Mouse (Mus musculus) ovary, postnatal 10 days (tissue): ENCODE measurements around the gene Ptk7.

Source experiments
- DNase-seq: peaks from one replicate; pipeline ENCODE4 v3.0.0; 2022; ENCODE audit warnings: low spot score

Ptk7 gene

DNA sequence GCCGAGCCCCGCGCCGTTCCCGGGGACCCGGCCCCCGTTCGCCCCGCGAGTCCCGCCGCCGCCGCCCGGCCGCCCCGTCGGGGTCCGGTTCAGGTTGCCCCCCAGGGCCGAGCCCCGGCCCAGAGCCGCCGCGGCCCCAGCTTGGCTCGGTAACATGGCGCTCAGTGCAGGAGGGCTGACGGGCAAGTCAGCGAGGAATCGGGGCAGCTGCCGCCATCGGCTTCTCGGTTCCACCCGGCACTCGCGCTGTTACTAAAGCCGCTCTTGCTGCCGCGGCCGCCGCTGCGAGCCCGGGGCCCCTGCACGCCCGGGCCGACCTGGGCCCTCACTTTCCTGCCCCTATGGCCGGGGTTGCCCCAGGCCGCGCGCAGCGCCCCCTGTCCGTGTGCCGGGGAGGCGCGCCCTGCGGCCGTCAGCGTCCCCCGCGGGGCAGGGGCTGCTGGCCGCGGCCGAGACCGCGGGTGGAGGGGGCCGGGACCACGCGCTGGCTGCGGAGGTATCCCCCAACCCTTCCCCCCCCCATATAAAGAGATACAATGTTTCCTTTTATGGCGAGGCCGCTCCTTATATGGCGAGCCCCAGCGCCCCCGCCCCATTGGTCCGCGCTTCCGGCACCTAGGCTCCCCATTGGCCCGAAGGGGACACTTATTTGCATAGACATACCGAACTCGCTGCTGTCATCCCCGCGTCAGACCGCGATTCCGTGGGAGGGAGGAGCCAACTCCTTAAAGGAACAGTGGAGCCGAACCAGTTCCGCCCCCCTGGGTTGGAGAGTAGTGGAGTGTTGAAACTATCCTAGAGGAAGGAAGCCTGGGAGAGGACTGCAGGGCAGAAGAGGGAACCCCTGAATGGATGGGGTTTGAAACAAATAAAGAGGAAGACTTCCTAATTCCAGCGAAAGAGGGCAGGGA lies 73.4 kb downstream of the Ptk7 start, which contains the start of gene Srf:
Gene Srf (minus strand): TSS at position 503 of the 911 bp plus-strand sequence.
- peak; percentile 88 for DNase-seq

GRCm38 (mm10) chr17:46554977-46555672 lies 74.2 kb downstream of the Ptk7 start:
- DNase-seq, result peak; percentile 42

DNA sequence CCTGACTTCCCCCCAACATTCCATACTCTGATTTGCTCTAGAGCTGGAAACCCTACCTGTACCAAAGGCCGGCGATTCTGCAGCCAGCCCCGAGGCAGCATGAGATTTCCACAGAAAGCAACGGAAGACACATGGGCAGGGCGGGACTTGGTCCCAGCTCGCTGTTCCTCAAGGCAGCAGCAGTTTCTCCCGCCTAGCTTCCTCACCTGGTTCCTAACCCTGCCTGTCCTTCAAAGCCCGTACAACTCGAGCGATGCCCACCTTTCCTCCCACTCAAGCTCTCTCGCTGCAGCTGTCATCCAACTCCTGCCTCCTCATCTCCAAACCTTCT lies 74.7 kb downstream of the Ptk7 start:
- no peak for DNase-seq

DNA sequence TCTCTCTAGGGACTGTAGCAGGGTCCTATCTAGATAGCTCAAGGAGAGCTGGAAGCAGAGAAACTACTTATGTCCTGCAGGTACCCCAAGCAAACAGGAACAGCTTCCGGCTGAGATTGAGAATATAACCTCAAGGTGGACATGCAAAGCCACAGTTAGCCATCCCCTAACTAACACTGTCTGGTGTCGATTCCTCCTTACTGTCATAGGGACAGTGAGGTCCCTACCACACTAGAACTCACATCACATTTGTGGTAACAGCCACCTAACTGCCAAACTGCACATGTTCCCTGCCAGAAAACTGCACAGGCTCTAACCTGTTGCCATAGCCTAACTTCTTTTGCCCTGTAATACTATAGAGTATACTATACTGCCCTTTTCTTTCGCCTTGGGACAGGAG lies 75.4 kb downstream of the Ptk7 start:
- no peak for DNase-seq

DNA sequence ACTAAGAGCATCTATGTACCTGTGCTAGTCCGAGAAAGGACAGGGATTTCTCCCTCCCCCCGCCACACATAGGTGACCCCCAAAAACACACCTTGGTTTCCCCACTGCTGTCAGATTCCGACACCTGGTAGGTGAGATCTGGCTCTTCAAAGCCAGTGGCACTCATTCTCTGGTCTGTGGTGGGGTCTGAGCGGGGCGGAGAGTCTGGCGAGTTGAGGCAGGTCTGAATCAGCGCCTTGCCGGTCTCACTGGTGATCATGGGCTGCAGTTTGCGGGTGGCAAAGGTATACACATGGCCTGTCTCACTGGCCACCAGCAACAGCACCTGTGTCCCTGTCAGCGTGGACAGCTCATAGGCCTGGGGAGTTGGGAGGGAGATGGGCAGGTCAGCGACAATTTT lies 75.8 kb downstream of the Ptk7 start:
- no peak for DNase-seq

DNA sequence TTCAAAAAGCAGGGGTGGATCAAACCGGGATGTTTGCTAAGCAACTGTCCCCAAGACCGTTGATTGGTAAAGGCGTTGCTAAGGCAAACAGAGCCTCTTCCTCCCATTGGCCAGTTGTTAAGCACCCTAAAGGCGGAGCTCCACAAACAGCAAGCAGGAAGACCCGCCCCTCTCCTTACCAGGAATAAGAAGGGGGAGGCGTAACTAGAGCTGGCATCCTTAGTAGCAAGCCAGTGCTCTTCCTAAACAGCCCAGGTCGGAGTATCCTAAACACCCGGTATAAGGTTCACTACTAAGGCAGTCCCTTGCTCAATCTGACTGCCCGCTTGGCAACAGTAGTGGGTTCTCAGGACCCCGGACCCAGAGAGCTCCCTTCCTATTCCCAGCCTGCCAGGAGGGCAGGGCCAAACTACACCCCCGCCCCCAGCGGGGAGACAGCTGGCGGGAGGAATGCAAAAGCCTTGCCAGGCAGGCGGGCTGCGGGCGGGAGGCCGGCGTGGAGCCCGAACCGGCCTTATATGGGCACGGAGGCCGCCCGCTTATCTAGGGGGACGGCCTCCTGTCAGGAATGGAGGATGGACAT lies 76.4 kb downstream of the Ptk7 start:
- peak; percentile 80 for DNase-seq

GRCm38 (mm10) chr17:46552151-46552550 lies 77.2 kb downstream of the Ptk7 start:
- no peak for DNase-seq

GRCm38 (mm10) chr17:46551369-46551768 lies 77.9 kb downstream of the Ptk7 start:
- no peak for DNase-seq

DNA sequence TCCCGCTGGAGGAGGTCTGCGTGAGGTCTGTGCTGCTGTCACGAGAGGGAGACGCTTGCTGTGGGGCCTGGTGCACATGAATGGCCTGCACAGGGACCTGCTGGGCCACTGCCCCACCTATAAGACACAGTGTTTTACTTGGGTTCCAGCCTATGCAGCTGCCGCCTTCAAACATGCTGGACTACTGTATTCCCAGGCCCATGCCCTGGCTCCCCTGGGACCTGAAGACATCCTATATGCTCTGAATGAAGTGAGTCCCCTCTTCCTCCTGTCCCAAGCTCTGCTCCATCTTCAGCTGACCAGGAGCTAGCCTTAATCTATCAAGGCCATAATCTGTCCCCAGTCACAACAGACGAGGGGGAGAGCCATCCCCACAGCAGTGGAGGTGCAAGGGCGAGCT lies 78.4 kb downstream of the Ptk7 start:
- no peak for DNase-seq

DNA sequence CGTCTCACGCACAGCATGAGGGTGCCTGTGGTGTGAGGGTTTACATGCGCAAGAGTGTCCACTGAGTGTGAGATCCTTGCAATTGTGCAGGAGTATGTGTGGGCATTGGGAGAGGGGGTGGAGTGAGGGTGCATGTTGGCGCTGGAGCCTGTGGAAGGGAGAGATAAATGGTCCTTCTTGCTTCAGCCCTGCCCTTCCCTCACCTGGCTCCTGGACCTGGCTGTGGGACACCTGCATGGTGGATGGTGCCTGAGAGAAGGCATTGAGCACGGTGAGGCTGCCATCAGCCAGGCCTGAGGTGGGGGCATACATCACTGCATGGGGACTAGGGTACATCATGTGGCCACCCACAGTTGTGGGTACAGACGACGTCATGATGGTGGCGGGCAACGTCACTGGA lies 79.7 kb downstream of the Ptk7 start:
- no peak for DNase-seq

DNA sequence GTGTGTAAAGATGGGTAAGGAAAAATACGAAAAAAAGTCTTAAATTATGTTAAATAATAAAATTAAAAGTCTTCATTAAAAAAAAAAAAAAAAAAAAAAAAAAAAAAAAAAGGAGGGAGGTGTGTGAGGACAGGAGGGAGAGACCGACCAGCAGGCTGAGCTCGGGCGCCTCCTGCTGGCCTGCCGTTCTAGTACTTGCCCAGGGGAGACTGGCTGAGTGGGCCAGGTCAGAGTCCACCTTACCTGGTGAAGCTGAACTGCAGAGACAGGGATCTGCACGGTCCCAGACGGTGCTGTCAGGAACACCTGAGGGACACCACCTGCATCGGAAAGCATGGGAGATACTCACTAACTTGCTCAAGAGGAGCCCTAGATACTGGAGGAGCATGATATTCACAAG lies 80.1 kb downstream of the Ptk7 start:
- no peak for DNase-seq

GRCm38 (mm10) chr17:46548741-46549140 lies 80.6 kb downstream of the Ptk7 start:
- DNase-seq, result no peak

DNA sequence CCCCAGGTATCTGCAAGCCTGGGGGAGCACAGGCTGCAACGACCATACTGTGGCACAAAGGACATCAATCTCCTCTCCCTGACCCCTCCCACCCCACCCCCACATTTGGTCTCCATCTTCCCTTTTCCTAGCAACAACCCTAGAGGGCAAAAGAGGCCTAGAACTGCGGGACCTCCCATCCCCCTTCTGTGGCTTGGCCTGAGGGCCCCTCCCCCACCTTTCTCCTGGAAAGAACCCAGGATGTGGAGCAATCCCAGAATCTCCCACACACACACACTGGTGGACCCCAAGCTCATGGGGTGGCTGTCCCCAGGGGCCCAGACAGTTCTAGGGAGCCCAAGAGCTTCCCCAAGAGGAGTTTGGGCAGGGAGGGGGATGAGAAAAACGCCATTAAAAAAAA lies 81.4 kb downstream of the Ptk7 start:
- DNase-seq, result no peak

GRCm38 (mm10) chr17:46546995-46547394 lies 82.3 kb downstream of the Ptk7 start:
- DNase-seq, result no peak

DNA sequence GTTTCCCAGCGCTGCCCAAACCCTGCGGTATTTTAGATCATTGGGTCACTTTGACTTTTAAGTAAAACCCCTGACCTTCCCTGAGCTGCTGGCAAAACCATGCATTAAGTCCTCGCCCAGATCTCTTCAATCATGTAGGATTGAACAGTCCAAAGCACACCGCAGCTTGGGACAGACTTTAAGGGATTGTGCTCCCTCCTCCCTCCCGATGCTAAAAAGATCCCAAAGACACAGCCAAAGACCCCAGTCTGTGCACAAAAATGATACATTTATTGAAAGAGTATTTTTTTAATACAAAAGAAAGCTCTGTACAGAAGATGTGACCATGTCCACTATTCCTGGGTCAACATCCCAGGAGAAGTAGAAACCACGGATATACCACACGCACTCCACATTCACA lies 82.7 kb downstream of the Ptk7 start:
- DNase-seq, result no peak

GRCm38 (mm10) chr17:46545813-46546564 lies 83.3 kb downstream of the Ptk7 start, which contains the start of gene Cul9:
Gene Cul9 (minus strand): TSS chr17:46546388.
- peak; percentile 56 for DNase-seq

DNA sequence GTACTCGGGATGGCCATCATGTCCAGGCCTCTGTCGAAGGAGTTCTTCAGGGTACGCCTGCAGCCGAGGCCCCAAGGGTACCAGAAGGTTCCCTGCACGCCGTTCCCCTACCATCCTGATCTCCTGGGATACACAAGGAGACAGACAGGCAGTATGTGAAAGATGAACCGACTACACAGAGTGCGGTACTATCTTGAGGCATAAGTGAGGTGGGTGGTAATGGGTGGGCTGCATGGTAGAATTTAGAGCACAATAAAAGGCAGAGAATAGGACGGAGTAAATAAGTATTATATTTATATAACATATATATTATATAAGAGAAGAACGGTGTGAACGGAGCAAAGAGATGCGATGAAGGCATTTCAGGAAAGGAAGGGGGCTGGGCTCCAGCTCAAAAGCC lies 85.6 kb downstream of the Ptk7 start:
- no peak for DNase-seq

GRCm38 (mm10) chr17:46525579-46526307 lies 103.6 kb downstream of the Ptk7 start:
- DNase-seq, result peak; percentile 59

DNA sequence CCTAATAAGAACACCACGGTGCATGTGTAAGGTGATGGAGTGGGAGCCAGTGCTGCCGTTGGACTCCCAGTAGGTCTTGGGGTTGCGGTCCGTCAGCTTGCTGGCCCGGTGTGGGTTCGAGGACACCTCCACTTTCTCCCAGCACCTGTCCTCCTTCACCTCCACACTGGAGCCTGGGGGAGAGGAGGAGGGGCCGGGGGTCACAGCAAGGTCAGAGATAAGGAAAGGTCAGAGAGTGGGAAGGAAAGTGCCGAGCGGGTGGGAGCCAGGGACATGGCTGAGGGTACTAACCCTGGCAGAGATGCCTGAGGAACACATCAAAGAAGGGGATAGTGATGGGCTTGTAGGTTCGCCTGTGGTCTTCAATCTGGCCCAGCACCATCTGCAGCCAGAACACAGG lies 104.2 kb downstream of the Ptk7 start:
- DNase-seq, result no peak

- DNase-seq, result no peak
Measured at GRCm38 (mm10) chr17:46521963-46522668, 107.2 kb downstream of the Ptk7 start.

DNA sequence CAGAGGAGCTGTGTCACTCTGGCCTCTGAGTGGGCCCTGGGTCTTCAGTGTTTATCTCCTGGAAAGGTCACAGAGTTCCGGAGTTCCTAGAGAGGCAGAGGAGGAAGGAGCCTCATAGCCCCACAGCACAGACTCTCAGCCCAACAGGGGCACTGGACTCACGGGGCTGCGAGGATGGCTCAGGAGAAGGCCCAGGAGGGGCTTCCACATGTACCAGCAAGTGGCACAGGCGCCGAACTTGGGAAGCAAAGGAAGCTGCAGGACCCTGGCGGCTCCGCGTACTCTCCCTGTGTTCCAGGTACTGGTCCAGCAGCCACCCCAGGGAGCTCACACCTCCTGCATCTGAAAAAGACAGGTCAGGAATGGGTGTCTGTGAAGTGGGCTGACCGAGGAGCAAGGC lies 108.1 kb downstream of the Ptk7 start:
- DNase-seq, result no peak
